Mouse (Mus musculus) liver, postnatal 0 days (tissue): Measurements from ENCODE around the gene Nat9. TPM values are rescaled to one million over a fixed set of nuclear protein-coding genes. Genes with fewer than 3 reads are reported as not detected.
A peak's percentile ranks its signal among the peaks of the same experiment; 100 is the strongest.

Experiments used
- ATAC-seq: fragments of 200-750 bp; cut with Nextera tagmentation; 2 replicates; pipeline ENCODE4 v1.8.0; 2017; ENCODE audit warnings: mild to moderate bottlenecking, moderate library complexity
- DNase-seq: peaks from one replicate; pipeline ENCODE4 v3.0.0-alpha.2; 2016
- H3K27ac ChIP-seq: fragments of 300-500 bp; sonication (generic); 2 replicates; pipeline ENCODE4 v1.5.1; 2014; ENCODE audit warnings: antibody characterized with exemption, moderate library complexity, mild to moderate bottlenecking, low read depth
- H3K27me3 ChIP-seq: fragments of 300-500 bp; sonication (generic); 2 replicates; pipeline ENCODE4 v1.6.1; 2014; ENCODE audit warnings: low read length, control low read depth, mixed read lengths; ENCODE audit not compliant: insufficient read depth
- H3K36me3 ChIP-seq: fragments of 300-500 bp; sonication (generic); replicated peaks from 2 replicates; pipeline ENCODE4 v1.6.1; 2014; ENCODE audit warnings: mild to moderate bottlenecking, control low read depth, low read length, moderate library complexity, mixed read lengths; ENCODE audit not compliant: insufficient read depth
- H3K4me1 ChIP-seq: fragments of 300-500 bp; sonication (generic); 2 replicates; pipeline ENCODE4 v1.6.1; 2014; ENCODE audit warnings: antibody characterized with exemption, mild to moderate bottlenecking, control low read depth; ENCODE audit not compliant: insufficient read depth
- H3K4me2 ChIP-seq: fragments of 300-500 bp; sonication (generic); 2 replicates; pipeline ENCODE4 v1.6.1; 2014; ENCODE audit warnings: low read depth, mild to moderate bottlenecking, low read length, moderate library complexity, mixed read lengths
- H3K4me3 ChIP-seq: fragments of 300-500 bp; sonication (generic); 2 replicates; pipeline ENCODE4 v1.5.1; 2014; ENCODE audit warnings: low read depth, low read length
- H3K9ac ChIP-seq: fragments of 300-500 bp; sonication (generic); replicated peaks from 2 replicates; pipeline ENCODE4 v1.6.1; 2014; ENCODE audit warnings: mild to moderate bottlenecking, moderate library complexity
- H3K9me3 ChIP-seq: fragments of 300-500 bp; sonication (generic); 2 replicates; pipeline ENCODE4 v1.6.1; 2016; ENCODE audit warnings: mild to moderate bottlenecking, control low read depth, low read length, mixed read lengths
- CTCF ChIP-seq: sonication (generic); IDR thresholded peaks from 2 replicates; pipeline ENCODE4 v1.5.1; 2016; ENCODE audit warnings: antibody characterized with exemption, low read depth
- EP300 ChIP-seq: IDR thresholded peaks from 2 replicates; pipeline ENCODE4 v1.6.1; 2016; ENCODE audit warnings: antibody characterized with exemption, low read depth, mild to moderate bottlenecking
- WGBS: fragments of 180-500 bp; shearing (Covaris S2); extraction: QIAGEN DNeasy Blood & Tissue Kit; methylation state at CpG from one replicate; pipeline ENCODE4 v1.1.7; 2014; ENCODE audit not compliant: insufficient replicate concordance; 5-methylcytosine and 5-hydroxymethylcytosine counted together
- polyA plus RNA-seq: library from polyadenylated mRNA; unstranded; fragments of >200 nt; fragmentation: Nextera tagmentation; extraction: Ambion mirVana; gene quantifications from 2 replicates; pipeline ENCODE4 v1.2.1, GENCODE M21; 2015

Nat9 gene
- polyA plus RNA-seq, 1 experiment from 2014 or later, result 16.7 TPM

DNA sequence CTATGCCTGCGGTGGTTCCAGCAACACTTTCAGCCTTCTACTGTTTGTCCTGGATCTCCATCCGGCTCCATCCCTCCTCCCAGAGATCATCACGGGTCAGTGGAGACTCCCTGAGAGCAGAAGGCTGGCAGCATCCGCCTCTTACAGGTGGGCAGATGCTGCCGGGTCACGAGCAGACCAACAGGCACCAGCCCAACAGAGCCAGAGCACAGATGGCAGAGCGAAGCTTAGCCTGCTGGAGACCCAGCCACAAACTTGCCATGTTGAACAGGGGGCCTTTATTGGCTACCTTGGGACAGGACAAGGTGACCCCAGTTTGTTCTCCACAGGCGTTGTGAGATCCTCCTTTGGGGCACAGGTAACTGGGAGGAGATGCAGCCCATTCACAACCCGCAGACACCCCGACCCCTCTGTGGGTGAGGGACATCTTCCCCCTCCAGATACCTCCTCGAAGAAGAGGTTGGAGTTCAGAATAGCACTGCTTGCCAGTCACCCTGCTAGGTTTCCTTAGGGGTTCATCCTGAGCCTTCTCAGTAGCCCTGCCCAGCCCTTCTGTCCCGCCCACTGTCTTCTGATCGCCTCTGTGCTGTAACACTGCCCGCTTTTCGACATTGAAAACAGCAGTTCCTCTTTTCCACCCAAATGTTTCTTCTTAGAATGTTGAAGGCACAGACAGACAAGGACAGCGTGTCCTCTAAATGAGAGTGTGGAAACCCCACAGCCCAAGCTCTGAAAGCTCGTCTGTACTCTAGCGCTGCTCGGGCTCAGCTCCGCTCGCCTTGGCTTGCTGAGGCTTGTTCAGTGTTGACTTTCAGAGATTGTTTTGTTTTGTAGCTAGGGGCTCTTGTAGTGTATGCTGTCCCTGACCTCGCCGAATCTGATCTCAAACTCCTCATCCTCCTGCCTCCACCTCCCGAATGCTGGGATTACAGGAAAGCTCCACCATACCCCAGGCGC, 21.4 kb upstream of the Nat9 start:
- H3K4me2 ChIP-seq, result no peak overlapping the region
- no peak overlapping the region for H3K4me3 ChIP-seq
- H3K36me3 ChIP-seq, result peaks cover 33% of the 10 kb centered on the region
- H3K4me1 ChIP-seq, result peaks cover 9% of the 10 kb centered on the region; the same call in 1 of the 2 replicates
- TF ChIP-seq CTCF (no peak), EP300 (no peak)
- 69% methylated on average over 25 of the region's 25 CpGs for WGBS
- H3K9me3 ChIP-seq, result no peaks in the 10 kb centered on the region
- peak; percentile 58 for ATAC-seq
- no peak overlapping the region for H3K9ac ChIP-seq
- no peaks in the 10 kb centered on the region for H3K27me3 ChIP-seq
- DNase-seq, result peak; percentile 52
- H3K27ac ChIP-seq, result peak overlapping the region; percentile 66

DNA sequence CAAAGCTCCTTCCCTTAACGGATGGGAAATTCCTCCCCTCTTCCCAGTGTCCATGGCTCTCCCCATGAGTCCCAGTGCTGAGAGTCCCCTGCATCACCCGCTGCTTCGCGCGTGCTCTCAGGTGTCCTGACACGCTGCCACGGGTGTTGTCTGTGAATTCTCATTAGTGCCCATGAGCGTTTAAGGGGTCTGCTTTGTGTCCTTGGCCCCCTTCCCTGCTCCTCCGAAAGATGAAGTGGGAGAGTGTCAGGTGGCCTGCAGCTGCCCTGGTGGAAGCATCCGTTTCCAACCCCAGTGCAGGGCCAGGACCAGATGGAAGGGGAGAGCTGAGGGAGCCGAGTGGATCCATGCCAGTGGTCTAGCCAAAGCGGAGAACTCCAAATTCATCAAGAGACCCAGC, 20.5 kb upstream of the Nat9 start:
- Histone ChIP-seq H3K9ac (no peak overlapping the region), H3K27ac (no peak overlapping the region), H3K4me3 (no peak overlapping the region), H3K4me2 (no peak overlapping the region), H3K36me3 (peaks cover 42% of the 10 kb centered on the region), H3K27me3 (no peaks in the 10 kb centered on the region), H3K4me1 (peaks cover 9% of the 10 kb centered on the region; the same call in 1 of the 2 replicates), H3K9me3 (no peaks in the 10 kb centered on the region)
- DNase-seq (no peak), ATAC-seq (no peak)
- WGBS, result 87% methylated on average over 12 of the region's 12 CpGs
- TF ChIP-seq CTCF (no peak), EP300 (no peak)

DNA sequence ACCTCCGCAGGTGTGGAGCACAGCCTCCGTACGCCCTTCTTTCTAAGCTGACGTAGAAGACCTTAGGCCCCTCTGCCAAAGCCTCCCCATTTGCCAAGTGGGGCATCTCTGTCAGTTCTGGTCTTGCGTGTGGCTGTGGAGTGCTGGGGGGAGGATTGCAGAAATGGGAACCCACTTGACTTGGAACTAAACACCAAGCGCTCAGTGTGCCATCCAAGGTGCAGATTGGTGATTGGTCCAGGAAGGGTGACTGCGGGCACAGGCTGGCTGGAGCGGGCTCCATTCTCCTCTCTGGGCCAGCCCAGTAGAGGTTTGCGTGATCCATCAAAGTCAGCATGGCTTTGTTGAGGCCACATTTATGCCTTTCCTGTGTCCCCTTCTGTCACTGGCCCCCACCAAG, 15.1 kb upstream of the Nat9 start:
- H3K27me3 ChIP-seq, result no peaks in the 10 kb centered on the region
- no peaks in the 10 kb centered on the region for H3K9me3 ChIP-seq
- ATAC-seq, result no peak
- no peak overlapping the region for H3K4me2 ChIP-seq
- peaks cover 53% of the 10 kb centered on the region for H3K36me3 ChIP-seq
- no peak for DNase-seq
- H3K4me3 ChIP-seq, result no peak overlapping the region
- no peak overlapping the region for H3K27ac ChIP-seq
- H3K4me1 ChIP-seq, result no peaks in the 10 kb centered on the region
- H3K9ac ChIP-seq, result no peak overlapping the region
- TF ChIP-seq EP300, result no peak
- no peak for TF ChIP-seq CTCF
- WGBS, result 91% methylated on average over 9 of the region's 9 CpGs

DNA sequence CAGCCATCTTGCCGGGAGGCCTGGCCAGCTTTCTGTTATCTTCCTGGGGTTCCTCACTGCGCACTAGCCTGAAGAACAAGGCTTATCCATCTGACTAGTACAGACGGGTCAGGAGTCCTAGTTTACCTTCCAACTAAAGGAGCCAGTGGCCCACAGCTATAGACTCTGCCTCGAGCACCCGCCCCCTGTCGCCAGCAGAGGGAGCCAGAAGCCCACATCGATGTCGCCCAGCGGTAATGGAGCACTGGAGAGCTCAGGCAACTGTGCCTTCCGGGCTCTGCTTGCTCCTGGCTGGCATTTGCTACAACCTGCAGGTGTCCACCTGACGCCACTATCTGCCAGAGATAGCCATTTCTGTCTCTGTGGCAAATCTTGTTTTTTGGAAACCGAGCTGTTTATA, 14.7 kb upstream of the Nat9 start:
- DNase-seq, result peak; percentile 86
- Histone ChIP-seq H3K36me3 (peaks cover 56% of the 10 kb centered on the region), H3K4me1 (no peaks in the 10 kb centered on the region)

DNA sequence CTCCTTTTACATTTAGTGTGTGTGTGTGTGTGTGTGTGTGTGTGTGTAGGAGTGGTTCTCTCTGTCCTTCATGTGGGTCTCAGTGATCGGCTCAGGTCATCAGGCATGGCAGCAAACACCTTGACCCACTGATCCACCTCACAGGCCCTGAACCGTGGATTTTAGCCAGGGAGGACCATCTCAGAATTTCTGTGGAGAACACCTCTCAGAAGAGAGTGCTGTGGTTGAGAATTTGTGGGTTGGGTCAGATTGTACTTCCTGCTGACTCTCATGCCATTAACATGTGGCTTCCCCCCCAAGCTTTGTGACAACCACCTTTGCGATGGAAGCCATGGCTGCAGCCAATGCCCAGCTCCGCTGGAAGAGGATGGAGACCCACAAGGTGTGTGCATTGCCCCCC, 12.9 kb upstream of the Nat9 start:
- no peak for TF ChIP-seq CTCF
- no peak for TF ChIP-seq EP300
- peaks cover 46% of the 10 kb centered on the region for H3K36me3 ChIP-seq
- WGBS, result 84% methylated on average over 4 of the region's 4 CpGs

More for the DNA sequence above, 14.7 kb upstream of the Nat9 start:
- peak; percentile 80 for ATAC-seq
- H3K27ac ChIP-seq, result no peak overlapping the region
- no peaks in the 10 kb centered on the region for H3K9me3 ChIP-seq
- H3K4me3 ChIP-seq, result no peak overlapping the region
- H3K9ac ChIP-seq, result no peak overlapping the region
- H3K27me3 ChIP-seq, result no peaks in the 10 kb centered on the region
- no peak overlapping the region for H3K4me2 ChIP-seq
- TF ChIP-seq CTCF, result peak; percentile 97
- TF ChIP-seq EP300, result no peak
- 17% methylated on average over 12 of the region's 12 CpGs for WGBS

DNA sequence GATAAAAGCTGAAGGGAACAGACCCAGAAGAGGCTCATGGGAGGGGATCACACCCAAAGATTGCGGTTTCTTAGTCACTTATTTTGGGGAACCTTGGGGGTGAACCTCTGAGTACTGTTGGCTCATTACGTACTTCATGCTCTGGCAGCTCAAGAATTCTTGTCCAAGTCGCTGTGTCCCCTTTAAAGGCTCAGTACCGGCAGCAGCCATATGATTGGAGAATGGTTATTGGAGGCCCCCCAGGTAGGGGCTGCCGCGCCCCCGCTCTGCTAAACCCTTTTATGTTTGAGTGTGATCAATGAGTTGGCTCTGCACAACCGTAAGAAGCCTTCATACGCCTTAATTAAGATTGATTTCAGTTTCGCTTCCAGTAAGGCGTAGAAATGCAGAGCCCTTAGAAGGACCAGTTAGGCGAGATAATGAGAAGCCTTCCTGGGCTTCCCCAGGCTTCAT, 11.3 kb upstream of the Nat9 start:
- Histone ChIP-seq H3K36me3 (peaks cover 36% of the 10 kb centered on the region), H3K27me3 (no peaks in the 10 kb centered on the region), H3K4me1 (no peaks in the 10 kb centered on the region), H3K27ac (no peak overlapping the region), H3K4me2 (no peak overlapping the region), H3K9me3 (no peaks in the 10 kb centered on the region), H3K4me3 (no peak overlapping the region), H3K9ac (no peak overlapping the region)
- DNase-seq (no peak), ATAC-seq (no peak)
- TF ChIP-seq EP300, result no peak
- TF ChIP-seq CTCF, result no peak
- WGBS, result 74% methylated on average over 12 of the region's 12 CpGs

More for the DNA sequence above, 12.9 kb upstream of the Nat9 start:
- no peak overlapping the region for H3K27ac ChIP-seq
- no peaks in the 10 kb centered on the region for H3K27me3 ChIP-seq
- H3K4me3 ChIP-seq, result no peak overlapping the region
- no peak overlapping the region for H3K4me2 ChIP-seq
- no peaks in the 10 kb centered on the region for H3K9me3 ChIP-seq
- DNase-seq (no peak), ATAC-seq (no peak)
- H3K9ac ChIP-seq, result no peak overlapping the region
- H3K4me1 ChIP-seq, result no peaks in the 10 kb centered on the region
